Mouse (Mus musculus) megakaryocyte-erythroid progenitor cell, adult 5-6 weeks (primary cell): ENCODE measurements at regions not wholly inside any gene's neighbourhood (a gene's known extent, or its start where the extent isn't known, plus 50 kb on each side); places are given as distances from the start of the nearest gene placed in this dataset.

Experiments used
- ATAC-seq: replicated peaks from 2 replicates; pipeline ENCODE4 v1.8.0; 2016; ENCODE audit warnings: mild to moderate bottlenecking, inconsistent platforms; ENCODE audit not compliant: severe bottlenecking, poor library complexity, low FRiP score, low TSS enrichment

DNA sequence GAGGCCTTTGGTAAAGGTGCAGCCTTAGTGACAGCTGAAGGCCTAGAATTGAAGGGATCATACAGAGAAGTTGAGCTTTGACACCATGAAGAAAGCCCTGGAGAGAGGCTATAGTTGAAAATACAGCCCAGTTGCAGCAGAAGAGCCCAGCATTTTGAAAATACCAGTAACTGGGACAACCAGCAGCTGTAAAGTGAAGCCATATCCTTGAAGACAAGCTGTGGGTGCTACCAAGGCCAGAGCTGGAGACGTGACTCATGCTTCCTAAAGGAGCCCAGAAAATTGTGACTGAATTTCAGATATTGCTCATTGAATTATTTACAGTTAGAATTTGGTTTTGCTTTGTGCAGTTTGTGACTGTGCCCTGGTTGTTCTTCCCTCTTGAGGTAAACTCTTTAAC lies 514.6 kb downstream of the Adam3 start:
- ATAC-seq: no peak
